Mouse (Mus musculus): ENCODE measurements around the gene Zdhhc8.

The Zdhhc8 gene

GRCm38 (mm10) chr16:18234671-18235388, at the start of gene Zdhhc8:
Gene Zdhhc8, minus strand, starts transcription at chr16:18235136.
- POLR2A ChIA-PET: interaction anchor here (0.6 to 5.2 kb wide), 31 partner anchors 8 to 399 kb away, joined by 3 to 154 read pairs (median 6); partner anchors contain the start of genes Ranbp1 (in 4 of the 4), Trmt2a (in 4 of the 4), Ccdc188 (in 2 of the 4) and Prodh (in 2 of the 4)
- CTCF ChIA-PET: interaction anchor here in 1 of 4 experiments (0.7 kb wide), 1 partner anchor 187 kb away, joined by 3 read pairs; no protein-coding TSS in a partner anchor

DNA sequence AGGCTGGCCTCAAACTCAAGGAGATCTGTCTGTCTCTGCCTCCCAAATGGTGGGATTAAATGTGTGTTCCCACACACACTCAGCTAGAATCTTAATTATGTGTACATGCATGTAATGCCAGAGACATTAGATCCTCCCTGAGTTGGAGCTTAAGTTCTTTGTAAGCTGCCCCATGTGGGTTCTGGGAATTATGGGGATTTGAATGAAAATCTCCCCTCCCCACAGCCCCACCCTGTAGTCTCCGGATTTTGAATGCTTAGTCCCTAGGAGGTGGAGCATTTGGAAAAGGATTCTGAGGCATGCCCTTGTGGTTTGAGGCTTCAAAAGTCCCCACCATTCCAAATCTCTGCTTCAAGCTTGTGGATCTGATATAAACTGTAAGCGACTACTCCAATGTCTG, 40.2 kb upstream of the Zdhhc8 start:
- CTCF ChIA-PET: no interaction called here
- POLR2A ChIA-PET: interaction anchor here (0.7 to 35.9 kb wide), 21 partner anchors 8 to 50 kb away, joined by 3 to 613 read pairs (median 3); partner anchors contain the start of genes Ranbp1 (in 2 of the 4), Trmt2a (in 2 of the 4), Gm49776 (in 1 of the 4) and Zdhhc8 (in 1 of the 4)

DNA sequence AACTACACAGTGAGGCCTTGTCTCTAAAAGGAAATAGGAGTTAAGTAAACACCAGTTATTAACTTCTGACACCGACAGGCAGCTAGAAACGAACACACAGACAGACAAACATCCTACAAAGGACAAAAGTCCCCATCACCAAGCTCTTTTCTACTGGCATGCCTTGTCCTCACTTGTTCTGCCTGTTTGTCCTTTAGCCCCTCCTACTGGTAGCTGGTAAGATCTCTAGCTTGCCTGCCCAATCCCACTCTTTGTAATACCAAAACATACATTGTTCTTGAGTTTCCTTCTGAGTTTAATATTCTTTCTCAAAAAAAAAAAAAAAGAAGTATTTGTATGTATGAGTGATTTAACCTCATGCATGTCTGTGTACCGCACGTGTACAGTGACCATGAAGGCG, 33.2 kb upstream of the Zdhhc8 start:
- CTCF ChIA-PET: interaction anchor here (0.6 to 1.8 kb wide), 23 partner anchors 9 to 419 kb away, joined by 3 to 15 read pairs (median 4); partner anchors contain the start of genes Arvcf (in 1 of the 4), Gm49776 (in 1 of the 4), Ranbp1 (in 1 of the 4) and Trmt2a (in 1 of the 4)
- POLR2A ChIA-PET: interaction anchor here (0.6 to 35.9 kb wide), 27 partner anchors 9 to 423 kb away, joined by 3 to 613 read pairs (median 4); partner anchors contain the start of genes Ranbp1 (in 4 of the 4), Trmt2a (in 4 of the 4), Dgcr8 (in 1 of the 4) and Gm49776 (in 1 of the 4)

DNA sequence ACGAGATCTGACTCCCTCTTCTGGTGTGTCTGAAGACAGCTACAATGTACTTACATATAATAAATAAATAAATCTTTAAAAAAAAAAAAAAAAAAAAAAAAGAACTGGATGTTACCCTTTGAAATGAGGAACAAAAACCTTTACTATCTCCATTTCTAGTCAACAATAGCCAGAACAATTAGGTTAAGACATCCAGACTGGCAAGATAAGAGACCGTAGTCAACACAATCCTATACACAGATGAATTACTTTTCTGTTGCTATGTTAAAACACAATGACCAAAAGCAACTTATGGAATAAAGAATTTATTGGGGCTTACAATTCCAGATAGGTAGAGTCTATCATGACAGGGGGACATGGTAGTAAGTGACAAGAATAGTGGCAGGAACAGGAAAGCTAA, 30.1 kb upstream of the Zdhhc8 start:
- POLR2A ChIA-PET: interaction anchor here in 3 of 4 experiments (0.6 to 35.9 kb wide), 8 partner anchors 8 to 176 kb away, joined by 3 to 613 read pairs (median 3); partner anchors contain the start of genes Ranbp1 (in 1 of the 3) and Trmt2a (in 1 of the 3)
- CTCF ChIA-PET: interaction anchor here in 1 of 4 experiments (0.6 kb wide), 3 partner anchors 58 to 550 kb away, joined by 3 to 5 read pairs (median 4); no protein-coding TSS in a partner anchor

DNA sequence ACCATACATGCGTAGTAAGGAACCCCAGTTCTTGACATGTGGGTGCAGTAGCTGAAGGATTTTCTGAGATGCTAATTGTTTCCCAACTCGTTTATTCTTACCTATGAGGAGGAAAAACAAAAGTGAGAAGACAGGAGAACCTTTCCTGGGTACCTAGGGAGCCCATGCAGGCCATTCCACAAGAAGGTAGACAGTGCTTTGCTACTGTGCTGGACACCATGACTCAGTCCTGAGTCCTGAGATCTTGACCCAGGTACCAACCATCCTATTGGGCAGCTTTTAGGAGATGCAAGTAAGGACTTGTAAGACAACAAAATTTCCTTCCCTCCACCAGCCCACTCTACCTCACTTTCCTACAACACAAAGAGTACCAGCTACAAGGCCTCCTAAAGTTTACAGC, 23.3 kb upstream of the Zdhhc8 start, which contains the start of gene Gm49776:
Gene Gm49776, minus strand, starts transcription at position 101 of the 400 bp plus-strand sequence.
- POLR2A ChIA-PET: interaction anchor here in 2 of 4 experiments (0.6 to 35.9 kb wide), 6 partner anchors 10 to 134 kb away, joined by 3 to 613 read pairs (median 5); partner anchors contain the start of genes Ranbp1 (in 1 of the 2) and Trmt2a (in 1 of the 2)
- CTCF ChIA-PET: interaction anchor here in 1 of 4 experiments (1.2 kb wide), 1 partner anchor 10 kb away, joined by 3 read pairs; no protein-coding TSS in a partner anchor

GRCm38 (mm10) chr16:18253866-18254265, 18.9 kb upstream of the Zdhhc8 start:
- ChIA-PET CTCF (no interaction called here), POLR2A (interaction anchor here in 1 of 4 experiments (1.8 to 35.9 kb wide), 4 partner anchors 7 to 34 kb away, joined by 5 to 613 read pairs (median 310); partner anchors contain the start of genes Gm49776, Ranbp1 and Trmt2a)

GRCm38 (mm10) chr16:18252736-18253135, 17.8 kb upstream of the Zdhhc8 start:
- CTCF ChIA-PET: no interaction called here
- POLR2A ChIA-PET: interaction anchor here in 2 of 4 experiments (1.0 to 35.9 kb wide), 7 partner anchors 6 to 37 kb away, joined by 3 to 613 read pairs (median 8); partner anchors contain the start of genes Gm49776 (in 1 of the 2), Ranbp1 (in 1 of the 2), Trmt2a (in 1 of the 2) and Zdhhc8 (in 1 of the 2)

DNA sequence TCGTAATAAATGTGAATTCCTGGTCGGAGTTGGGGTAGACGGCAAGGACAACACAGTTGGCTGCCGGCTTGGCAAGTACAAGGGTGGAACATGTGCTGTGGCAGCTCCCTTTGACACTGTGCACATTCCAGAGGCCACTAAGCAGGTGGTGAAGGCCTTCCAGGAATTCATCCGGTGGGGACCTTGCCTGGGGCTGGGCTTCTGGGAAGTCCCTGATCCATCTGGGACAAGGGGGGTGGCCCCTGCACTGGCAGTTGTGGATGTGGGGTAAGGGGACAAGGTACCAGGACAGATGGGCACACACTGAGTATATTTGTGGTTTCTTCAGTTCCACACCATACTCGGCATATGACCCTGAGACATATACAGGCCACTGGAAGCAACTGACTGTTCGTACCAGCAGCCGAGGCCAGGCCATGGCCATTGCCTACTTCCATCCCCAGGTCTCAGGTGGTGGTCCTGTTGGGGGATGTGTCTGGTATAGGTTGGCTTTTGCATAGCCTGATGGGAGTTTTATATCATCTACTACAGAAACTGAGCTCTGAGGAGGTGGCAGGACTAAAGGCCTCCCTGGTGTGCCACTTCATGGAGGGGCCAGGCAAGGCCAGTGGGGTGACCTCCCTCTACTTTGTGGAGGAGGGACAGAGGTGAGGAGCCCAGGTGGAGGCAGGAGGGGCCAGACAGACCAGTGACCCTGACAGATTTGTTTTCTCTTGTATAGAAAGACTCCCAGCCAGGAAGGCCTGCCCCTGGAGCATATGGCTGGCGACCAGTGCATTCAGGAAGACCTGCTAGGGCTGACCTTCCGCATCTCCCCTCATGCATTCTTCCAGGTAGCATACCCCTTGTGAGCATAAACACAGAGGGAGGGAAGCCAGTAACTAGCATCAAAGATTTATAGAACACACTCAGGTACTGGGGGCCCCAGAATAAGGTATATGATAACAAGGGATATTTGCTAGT, 16.2 kb upstream of the Zdhhc8 start:
- CTCF ChIA-PET: no interaction called here
- POLR2A ChIA-PET: interaction anchor here (1.0 to 35.9 kb wide), 12 partner anchors 5 to 37 kb away, joined by 3 to 613 read pairs (median 15); partner anchors contain the start of genes Zdhhc8 (in 3 of the 4), Dgcr8 (in 1 of the 4), Gm49776 (in 1 of the 4) and Ranbp1 (in 1 of the 4)

GRCm38 (mm10) chr16:18250231-18250630, 15.3 kb upstream of the Zdhhc8 start:
- POLR2A ChIA-PET: interaction anchor here (0.6 to 35.9 kb wide), 17 partner anchors 4 to 562 kb away, joined by 3 to 613 read pairs (median 16); partner anchors contain the start of genes Zdhhc8 (in 3 of the 4), Cdc45 (in 1 of the 4), Dgcr8 (in 1 of the 4) and Gm49776 (in 1 of the 4)

GRCm38 (mm10) chr16:18249364-18249967, 14.5 kb upstream of the Zdhhc8 start:
- ChIA-PET CTCF (no interaction called here), POLR2A (interaction anchor here (0.5 to 35.9 kb wide), 46 partner anchors 3 to 628 kb away, joined by 3 to 613 read pairs (median 5); partner anchors contain the start of genes Zdhhc8 (in 3 of the 4), Cdc45 (in 2 of the 4), Ufd1 (in 2 of the 4) and Dgcr8 (in 1 of the 4))

More at GRCm38 (mm10) chr16:18250231-18250630, 15.3 kb upstream of the Zdhhc8 start:
- CTCF ChIA-PET: no interaction called here

DNA sequence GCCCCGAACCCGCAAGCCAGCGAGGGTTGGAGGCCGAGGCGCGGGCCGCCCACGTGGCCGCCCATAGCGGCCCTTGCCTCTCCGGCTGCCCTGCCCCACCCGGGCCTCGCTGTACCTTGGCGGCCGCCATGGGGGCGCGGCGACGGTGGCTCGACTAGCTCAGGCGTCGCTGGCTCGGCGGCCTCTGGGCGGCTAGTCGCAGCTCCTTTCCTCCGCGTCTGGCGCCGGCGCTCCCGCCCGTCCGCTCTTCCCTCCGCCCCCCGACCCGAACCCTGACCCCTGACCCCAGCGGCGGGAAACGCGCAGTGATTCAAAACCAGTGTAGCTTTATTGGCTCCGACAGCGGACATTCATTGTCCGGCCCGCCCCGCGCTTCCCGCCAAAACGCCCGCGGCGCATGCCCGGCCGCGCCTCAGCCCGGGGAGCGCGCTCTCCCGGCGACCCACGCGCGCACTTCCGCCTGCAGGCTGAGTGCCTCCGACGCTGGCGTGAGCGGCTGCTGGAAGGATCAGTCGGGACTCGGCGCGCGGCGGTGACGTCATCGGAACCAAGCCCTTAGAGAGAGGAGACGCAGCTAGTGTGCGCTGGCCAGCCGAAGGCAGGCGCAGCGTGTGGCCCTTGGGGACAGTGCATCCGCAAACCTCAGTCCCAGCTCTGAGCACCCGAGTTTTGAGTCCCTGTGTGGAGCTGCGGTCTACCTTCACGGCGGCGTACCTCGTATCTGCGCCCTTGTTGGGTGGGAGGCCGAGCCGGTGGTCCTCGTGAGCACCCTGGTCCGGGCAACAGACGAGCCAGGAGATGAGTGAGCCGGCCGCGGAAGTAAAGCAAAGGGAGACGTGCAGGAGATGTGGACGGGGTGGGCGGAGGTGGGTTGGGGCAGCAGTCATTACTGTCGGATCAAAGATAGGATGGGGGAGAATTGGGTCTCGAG, 13.8 kb upstream of the Zdhhc8 start, which contains the start of the genes Trmt2a and Ranbp1:
Gene Trmt2a, plus strand, starts transcription at position 247 of the 931 bp plus-strand sequence.
Gene Ranbp1, minus strand, starts transcription at position 300 of the 931 bp plus-strand sequence.
- ChIA-PET CTCF (interaction anchor here in 3 of 4 experiments (0.6 to 1.4 kb wide), 4 partner anchors 12 to 37 kb away, joined by 4 read pairs; no protein-coding TSS in a partner anchor), POLR2A (interaction anchor here (0.6 to 35.9 kb wide), 84 partner anchors 2 to 628 kb away, joined by 3 to 613 read pairs (median 4); partner anchors contain the start of genes Zdhhc8 (in 4 of the 4), 2510002D24Rik (in 2 of the 4), Cdc45 (in 2 of the 4) and Gm28539 (in 2 of the 4))

- CTCF ChIA-PET: interaction anchor here in 3 of 4 experiments (0.6 to 1.4 kb wide), 4 partner anchors 11 to 36 kb away, joined by 4 read pairs; no protein-coding TSS in a partner anchor
- POLR2A ChIA-PET: interaction anchor here (0.6 to 35.9 kb wide), 79 partner anchors 1 to 683 kb away, joined by 3 to 613 read pairs (median 5); partner anchors contain the start of genes Zdhhc8 (in 4 of the 4), Cdc45 (in 2 of the 4), Slc25a1 (in 2 of the 4) and Ufd1 (in 2 of the 4)
Observed at GRCm38 (mm10) chr16:18247521-18248399, 12.8 kb upstream of the Zdhhc8 start.

- ChIA-PET CTCF (interaction anchor here in 1 of 4 experiments (0.9 kb wide), 1 partner anchor 63 kb away, joined by 3 read pairs; no protein-coding TSS in a partner anchor), POLR2A (interaction anchor here (0.8 to 17.2 kb wide), 14 partner anchors 9 to 152 kb away, joined by 3 to 613 read pairs (median 4); partner anchors contain the start of genes Gm49776 (in 2 of the 4), Dgcr8 (in 1 of the 4), Ranbp1 (in 1 of the 4) and Trmt2a (in 1 of the 4))
Observed at GRCm38 (mm10) chr16:18241581-18241980, 6.6 kb upstream of the Zdhhc8 start.
